Mouse (Mus musculus) heart, embryonic 15.5 days (tissue): ENCODE measurements around the gene Adamtsl3. TPM values are rescaled to one million over a fixed set of nuclear protein-coding genes. Genes with fewer than 3 reads are reported as not detected.

Experiments used
- ATAC-seq: fragments of 200-750 bp; cut with Nextera tagmentation; replicated peaks from 2 replicates; pipeline ENCODE4 v1.8.0; 2017; ENCODE audit warnings: low read depth, moderate TSS enrichment; ENCODE audit not compliant: insufficient number of reproducible peaks, insufficient read depth, low FRiP score
- H3K27ac ChIP-seq: fragments of 300-500 bp; sonication (generic); 2 replicates; pipeline ENCODE4 v1.5.1; 2015; ENCODE audit warnings: mild to moderate bottlenecking, inconsistent platforms
- H3K27me3 ChIP-seq: fragments of 300-500 bp; sonication (generic); 2 replicates; pipeline ENCODE4 v1.6.1; 2015; ENCODE audit warnings: inconsistent platforms
- H3K36me3 ChIP-seq: fragments of 300-500 bp; sonication (generic); 2 replicates; pipeline ENCODE4 v1.6.1; 2015; ENCODE audit warnings: mild to moderate bottlenecking, inconsistent platforms
- H3K4me1 ChIP-seq: fragments of 300-500 bp; sonication (generic); replicated peaks from 2 replicates; pipeline ENCODE4 v1.6.1; 2015; ENCODE audit warnings: inconsistent platforms
- H3K4me2 ChIP-seq: fragments of 300-500 bp; sonication (generic); 2 replicates; pipeline ENCODE4 v1.6.1; 2015; ENCODE audit warnings: inconsistent platforms, mild to moderate bottlenecking, moderate library complexity
- H3K4me3 ChIP-seq: fragments of 300-500 bp; sonication (generic); 2 replicates; pipeline ENCODE4 v1.5.1; 2015; ENCODE audit warnings: mild to moderate bottlenecking, inconsistent platforms
- H3K9ac ChIP-seq: fragments of 300-500 bp; sonication (generic); 2 replicates; pipeline ENCODE4 v1.6.1; 2015; ENCODE audit warnings: mild to moderate bottlenecking, inconsistent platforms
- H3K9me3 ChIP-seq: fragments of 300-500 bp; sonication (generic); replicated peaks from 2 replicates; pipeline ENCODE4 v1.6.1; 2016; ENCODE audit warnings: inconsistent platforms
- WGBS: fragments of 180-500 bp; shearing (Covaris S2); methylation state at CpG from one replicate; pipeline ENCODE4 v1.1.7; 2015; ENCODE audit warnings: mixed read lengths; 5-methylcytosine and 5-hydroxymethylcytosine counted together
- polyA plus RNA-seq: library from polyadenylated mRNA; unstranded; fragments of >200 nt; fragmentation: Nextera tagmentation; extraction: Ambion mirVana; gene quantifications from 2 replicates; pipeline ENCODE4 v1.2.1, GENCODE M21; 2015

The Adamtsl3 gene
- polyA plus RNA-seq, 1 experiment from 2014 or later = 1.5 TPM

- no peak overlapping the region for H3K4me3 ChIP-seq
- no peak for ATAC-seq
- H3K36me3 ChIP-seq = no peaks in the 10 kb centered on the region
- H3K27ac ChIP-seq = no peak overlapping the region
- whole genome bisulfite sequencing = 20% methylated on average over 1 of the region's 1 CpGs
- no peaks in the 10 kb centered on the region for H3K4me1 ChIP-seq
- H3K9ac ChIP-seq = no peak overlapping the region
- H3K27me3 ChIP-seq = no peaks in the 10 kb centered on the region
- H3K9me3 ChIP-seq = no peaks in the 10 kb centered on the region
- no peak overlapping the region for H3K4me2 ChIP-seq
These were observed 237.5 kb downstream of the Adamtsl3 start for GRCm38 (mm10) chr7:82572981-82573380.

- H3K9ac ChIP-seq = no peak overlapping the region
- no peaks in the 10 kb centered on the region for H3K4me1 ChIP-seq
- no peak overlapping the region for H3K4me3 ChIP-seq
- H3K36me3 ChIP-seq = no peaks in the 10 kb centered on the region
- H3K27ac ChIP-seq = no peak overlapping the region
- 79% methylated on average over 3 of the region's 3 CpGs for WGBS
- H3K27me3 ChIP-seq = no peaks in the 10 kb centered on the region
- H3K9me3 ChIP-seq = no peaks in the 10 kb centered on the region
- H3K4me2 ChIP-seq = no peak overlapping the region
- no peak for ATAC-seq
These were observed 244.5 kb downstream of the Adamtsl3 start for GRCm38 (mm10) chr7:82580007-82580406.

GRCm38 (mm10) chr7:82581802-82582201 is 246.3 kb downstream of the Adamtsl3 start:
- no peak for ATAC-seq
- no peak overlapping the region for H3K27ac ChIP-seq
- H3K4me1 ChIP-seq = no peaks in the 10 kb centered on the region
- no peaks in the 10 kb centered on the region for H3K36me3 ChIP-seq
- H3K4me2 ChIP-seq = no peak overlapping the region
- no peak overlapping the region for H3K9ac ChIP-seq
- H3K4me3 ChIP-seq = no peak overlapping the region
- H3K27me3 ChIP-seq = no peaks in the 10 kb centered on the region
- whole genome bisulfite sequencing = 67% methylated on average over 5 of the region's 5 CpGs
- H3K9me3 ChIP-seq = no peaks in the 10 kb centered on the region

- no peaks in the 10 kb centered on the region for H3K4me1 ChIP-seq
- no peaks in the 10 kb centered on the region for H3K27me3 ChIP-seq
- no peaks in the 10 kb centered on the region for H3K9me3 ChIP-seq
- ATAC-seq = no peak
- H3K9ac ChIP-seq = no peak overlapping the region
- WGBS = 86% methylated on average over 4 of the region's 4 CpGs
- H3K4me2 ChIP-seq = no peak overlapping the region
- H3K27ac ChIP-seq = no peak overlapping the region
- H3K4me3 ChIP-seq = no peak overlapping the region
- no peaks in the 10 kb centered on the region for H3K36me3 ChIP-seq
These were observed 247.0 kb downstream of the Adamtsl3 start for GRCm38 (mm10) chr7:82582534-82582933.

- no peak for ATAC-seq
- H3K27ac ChIP-seq = no peak overlapping the region
- WGBS = 78% methylated on average over 6 of the region's 6 CpGs
- H3K4me1 ChIP-seq = no peaks in the 10 kb centered on the region
- H3K4me2 ChIP-seq = no peak overlapping the region
- no peaks in the 10 kb centered on the region for H3K27me3 ChIP-seq
- no peaks in the 10 kb centered on the region for H3K9me3 ChIP-seq
- no peak overlapping the region for H3K9ac ChIP-seq
- H3K36me3 ChIP-seq = no peaks in the 10 kb centered on the region
- H3K4me3 ChIP-seq = no peak overlapping the region
These were observed 255.4 kb downstream of the Adamtsl3 start for GRCm38 (mm10) chr7:82590931-82591330.

GRCm38 (mm10) chr7:82602008-82602407 is 266.5 kb downstream of the Adamtsl3 start:
- Histone ChIP-seq H3K4me2 (no peak overlapping the region), H3K36me3 (no peaks in the 10 kb centered on the region), H3K9ac (no peak overlapping the region), H3K27ac (no peak overlapping the region), H3K4me1 (no peaks in the 10 kb centered on the region; the same call in 1 of the 2 replicates), H3K27me3 (no peaks in the 10 kb centered on the region), H3K9me3 (no peaks in the 10 kb centered on the region), H3K4me3 (no peak overlapping the region)
- WGBS = 59% methylated on average over 4 of the region's 4 CpGs
- no peak for ATAC-seq

- Histone ChIP-seq H3K27ac (no peak overlapping the region), H3K36me3 (no peaks in the 10 kb centered on the region), H3K4me3 (no peak overlapping the region), H3K4me1 (no peaks in the 10 kb centered on the region; the same call in 1 of the 2 replicates), H3K9me3 (no peaks in the 10 kb centered on the region), H3K27me3 (no peaks in the 10 kb centered on the region), H3K4me2 (no peak overlapping the region), H3K9ac (no peak overlapping the region)
- WGBS = 77% methylated on average over 6 of the region's 6 CpGs
- ATAC-seq = no peak
These were observed 269.9 kb downstream of the Adamtsl3 start for GRCm38 (mm10) chr7:82605425-82605824.

GRCm38 (mm10) chr7:82609629-82610028 is 274.1 kb downstream of the Adamtsl3 start:
- H3K4me2 ChIP-seq = no peak overlapping the region
- ATAC-seq = no peak
- no peak overlapping the region for H3K9ac ChIP-seq
- no peaks in the 10 kb centered on the region for H3K27me3 ChIP-seq
- WGBS = 51% methylated on average over 3 of the region's 3 CpGs
- H3K4me3 ChIP-seq = no peak overlapping the region
- no peaks in the 10 kb centered on the region for H3K36me3 ChIP-seq
- no peaks in the 10 kb centered on the region for H3K9me3 ChIP-seq
- no peaks in the 10 kb centered on the region for H3K4me1 ChIP-seq
- no peak overlapping the region for H3K27ac ChIP-seq

GRCm38 (mm10) chr7:82625342-82625741 is 289.8 kb downstream of the Adamtsl3 start:
- H3K36me3 ChIP-seq = no peaks in the 10 kb centered on the region
- H3K9ac ChIP-seq = no peak overlapping the region
- no peaks in the 10 kb centered on the region for H3K9me3 ChIP-seq
- no peak overlapping the region for H3K4me2 ChIP-seq
- no peak overlapping the region for H3K4me3 ChIP-seq
- H3K27me3 ChIP-seq = no peaks in the 10 kb centered on the region
- H3K27ac ChIP-seq = no peak overlapping the region
- WGBS = 12% methylated on average over 7 of the region's 7 CpGs
- H3K4me1 ChIP-seq = no peaks in the 10 kb centered on the region
- ATAC-seq = no peak

GRCm38 (mm10) chr7:82647183-82647582 is 311.7 kb downstream of the Adamtsl3 start:
- Histone ChIP-seq H3K36me3 (peaks cover 5% of the 10 kb centered on the region; the same call in 1 of the 2 replicates), H3K27me3 (no peaks in the 10 kb centered on the region), H3K4me3 (no peak overlapping the region), H3K9ac (no peak overlapping the region), H3K9me3 (no peaks in the 10 kb centered on the region), H3K27ac (no peak overlapping the region), H3K4me2 (no peak overlapping the region), H3K4me1 (peaks cover 7% of the 10 kb centered on the region)
- WGBS = 83% methylated on average over 3 of the region's 3 CpGs
- no peak for ATAC-seq

- ATAC-seq = no peak
These were observed 312.4 kb downstream of the Adamtsl3 start for GRCm38 (mm10) chr7:82647909-82648308.

GRCm38 (mm10) chr7:82648353-82649080 is 313.0 kb downstream of the Adamtsl3 start, which contains the start of the genes Saxo2 and Efl1:
Gene Saxo2, minus strand, starts transcription at chr7:82648528.
Gene Efl1, plus strand, starts transcription at chr7:82648614.
- Histone ChIP-seq H3K36me3 (peaks cover 7% of the 10 kb centered on the region; the same call in 1 of the 2 replicates), H3K27me3 (no peaks in the 10 kb centered on the region), H3K9me3 (no peaks in the 10 kb centered on the region), H3K4me1 (peaks cover 7% of the 10 kb centered on the region), H3K27ac (peak within 1 kb of the TSS; percentile 66; the same call in 1 of the 2 replicates), H3K4me2 (peak within 1 kb of the TSS; percentile 74), H3K9ac (peak within 1 kb of the TSS; percentile 74), H3K4me3 (peak within 1 kb of the TSS; percentile 83)
- under 1% methylated on average over 46 of the region's 46 CpGs for WGBS
- peak; percentile 96 for ATAC-seq

More at GRCm38 (mm10) chr7:82647909-82648308, 312.4 kb downstream of the Adamtsl3 start:
- Histone ChIP-seq H3K27ac (no peak overlapping the region), H3K27me3 (no peaks in the 10 kb centered on the region), H3K4me1 (peaks cover 7% of the 10 kb centered on the region), H3K4me2 (peak overlapping the region; percentile 74), H3K4me3 (peak overlapping the region; percentile 83), H3K9me3 (no peaks in the 10 kb centered on the region), H3K9ac (peak overlapping the region; percentile 74), H3K36me3 (peaks cover 7% of the 10 kb centered on the region; the same call in 1 of the 2 replicates)
- 26% methylated on average over 4 of the region's 4 CpGs for whole genome bisulfite sequencing
